8 mouse cellular contexts compared by ENCODE assay signal in genomic region chr17:45585725-45586448, GRCm38 (mm10). TPM values are rescaled to one million over a fixed set of nuclear protein-coding genes. Genes with fewer than 3 reads are reported as not detected.
A peak's percentile ranks its signal among the peaks of the same experiment; 100 is the strongest.
DNase-seq lines count a peak whose midpoint lies in the region; ATAC-seq and TF ChIP-seq lines count a peak whose summit lies in the region.

No protein-coding gene starts in this region.

- peak; percentile 16 for DNase-seq in adrenal gland, adult 2 months
- DNase-seq in adrenal gland, adult 18-20 months (ENCODE audit: low spot score in 2 of 2): no peak
- no peak for DNase-seq in left cerebral cortex, adult 2 months (ENCODE audit: extremely low spot score in 1 of 2, low spot score in 2 of 2)
- no peak for DNase-seq in left cerebral cortex, postnatal 4 days
- no peak for DNase-seq in ovary, postnatal 14 days (ENCODE audit: low spot score)
- DNase-seq in thymus, adult 2 months: no peak

- H3K27ac ChIP-seq in left cerebral cortex, adult 2 months: peak overlapping the region; percentile 83
- peak overlapping the region; percentile 80 for H3K27ac ChIP-seq in intestine, embryonic 15.5 days
- H3K27ac ChIP-seq in neural tube, embryonic 13.5 days (replicated peaks): peak overlapping the region; percentile 68; the same call in 1 of the 2 replicates
- H3K27ac ChIP-seq in thymus, adult 2 months (ENCODE audit: control insufficient read depth, insufficient read depth, low read length): no peak overlapping the region

- no peak for TF ChIP-seq POLR2A in thymus, adult 2 months (IDR thresholded peaks at IDR 0.05; ENCODE audit: control insufficient read depth, extremely low read depth, insufficient read depth, low read length, poor library complexity)

- H3K36me3 ChIP-seq in intestine, embryonic 15.5 days: peaks cover 5% of the 10 kb centered on the region; the same call in 1 of the 2 replicates
- H3K36me3 ChIP-seq in neural tube, embryonic 13.5 days: peaks cover 10% of the 10 kb centered on the region; the same call in 1 of the 2 replicates
- H3K36me3 ChIP-seq in thymus, adult 2 months (ENCODE audit: control insufficient read depth, insufficient read depth, low read length): peaks cover 11% of the 10 kb centered on the region

- H3K4me1 ChIP-seq in intestine, embryonic 15.5 days (replicated peaks): peaks cover 21% of the 10 kb centered on the region
- peaks cover 23% of the 10 kb centered on the region for H3K4me1 ChIP-seq in neural tube, embryonic 13.5 days (replicated peaks)
- peaks cover 3% of the 10 kb centered on the region for H3K4me1 ChIP-seq in thymus, adult 2 months (replicated peaks; ENCODE audit: control insufficient read depth, insufficient read depth, low read length)

- no peaks in the 10 kb centered on the region for H3K27me3 ChIP-seq in intestine, embryonic 15.5 days (replicated peaks)
- no peaks in the 10 kb centered on the region for H3K27me3 ChIP-seq in neural tube, embryonic 13.5 days
- H3K27me3 ChIP-seq in thymus, adult 2 months (ENCODE audit: control insufficient read depth, insufficient read depth, low read length): no peaks in the 10 kb centered on the region

- H3K9ac ChIP-seq in intestine, embryonic 15.5 days: peak overlapping the region; percentile 15; the same call in 1 of the 2 replicates
- peak overlapping the region; percentile 41; the same call in 1 of the 2 replicates for H3K9ac ChIP-seq in neural tube, embryonic 13.5 days

- H3K4me3 ChIP-seq in left cerebral cortex, adult 2 months: no peak overlapping the region
- no peak overlapping the region for H3K4me3 ChIP-seq in intestine, embryonic 15.5 days (replicated peaks)
- H3K4me3 ChIP-seq in neural tube, embryonic 13.5 days: no peak overlapping the region
- no peak overlapping the region for H3K4me3 ChIP-seq in thymus, adult 2 months (ENCODE audit: control insufficient read depth, insufficient read depth, low read length)

- no peak for ATAC-seq in intestine, embryonic 15.5 days
- no peak for ATAC-seq in neural tube, embryonic 13.5 days (ENCODE audit: low read depth)

- no peak overlapping the region for H3K4me2 ChIP-seq in intestine, embryonic 15.5 days (replicated peaks)
- no peak overlapping the region for H3K4me2 ChIP-seq in neural tube, embryonic 13.5 days

- H3K9me3 ChIP-seq in intestine, embryonic 15.5 days: no peaks in the 10 kb centered on the region
- H3K9me3 ChIP-seq in neural tube, embryonic 13.5 days: no peaks in the 10 kb centered on the region

- no peak for TF ChIP-seq CTCF in left cerebral cortex, adult 2 months (IDR thresholded peaks at IDR 0.05)
- TF ChIP-seq CTCF in thymus, adult 2 months (IDR thresholded peaks at IDR 0.05; ENCODE audit: borderline replicate concordance, control insufficient read depth, extremely low read depth, insufficient read depth, low read length, poor library complexity): no peak

- WGBS in intestine, embryonic 15.5 days: 67% methylated on average over 23 of the region's 23 CpGs
- 81% methylated on average over 23 of the region's 23 CpGs for WGBS in neural tube, embryonic 13.5 days
- 94% methylated on average over 23 of the region's 23 CpGs for WGBS in thymus, adult 2 months

- intact Hi-C loops in left cerebral cortex, adult 2 months (cut with DNase I): loop anchor here (2.0 kb wide), 2 partner anchors 41 to 57 kb away; no protein-coding TSS in a partner anchor
- intact Hi-C loops in left cerebral cortex, postnatal 4 days (cut with DNase I): no loop called here

RNA-seq across cellular contexts. Expression of gene Hsp90ab1, which starts 12.8 kb away (rescaled TPM):
- 1,000 to 10,000 TPM; 1,973 to 2,851 TPM for total RNA-seq in adrenal gland, adult 2 months (2021)
- polyA plus RNA-seq in adrenal gland, adult 2 months (2012; rRNA removed): 197 and 291 TPM in 2 replicates
- total RNA-seq in adrenal gland, adult 18-20 months (2021): 1,000 to 10,000 TPM; 2,801 to 2,860 TPM
- 1,000 to 10,000 TPM; 1,492 to 1,507 TPM for total RNA-seq in left cerebral cortex, adult 2 months (2021)
- total RNA-seq in left cerebral cortex, postnatal 4 days (2021): 1,000 to 10,000 TPM; 1,680 to 1,682 TPM
- 1,578 and 1,609 TPM in 2 replicates for polyA plus RNA-seq in intestine, embryonic 15.5 days (2015; fragmentation: Nextera tagmentation; extraction: Ambion mirVana)
- polyA plus RNA-seq in neural tube, embryonic 13.5 days (2015; fragmentation: Nextera tagmentation; extraction: Ambion mirVana): 1,589 and 1,622 TPM in 2 replicates
- 455 and 506 TPM in 2 replicates for polyA plus RNA-seq in thymus, adult 2 months (2012; rRNA removed)

RNA-seq across cellular contexts. Expression of gene Slc29a1, which starts 13.5 kb away (rescaled TPM):
- 100 to 1,000 TPM; 104 to 197 TPM for total RNA-seq in adrenal gland, adult 2 months (2021)
- 288 and 410 TPM in 2 replicates for polyA plus RNA-seq in adrenal gland, adult 2 months (2012; rRNA removed)
- total RNA-seq in adrenal gland, adult 18-20 months (2021): 100 to 1,000 TPM; 121 to 161 TPM
- total RNA-seq in left cerebral cortex, adult 2 months (2021): 10 to 100 TPM; 19.7 to 23.6 TPM
- 10 to 100 TPM; 68.8 to 69.9 TPM for total RNA-seq in left cerebral cortex, postnatal 4 days (2021)
- 80.0 and 85.4 TPM in 2 replicates for polyA plus RNA-seq in intestine, embryonic 15.5 days (2015; fragmentation: Nextera tagmentation; extraction: Ambion mirVana)
- 40.1 and 41.6 TPM in 2 replicates for polyA plus RNA-seq in neural tube, embryonic 13.5 days (2015; fragmentation: Nextera tagmentation; extraction: Ambion mirVana)
- polyA plus RNA-seq in thymus, adult 2 months (2012; rRNA removed): 358 and 385 TPM in 2 replicates

RNA-seq across cellular contexts. Expression of gene Mymx, which starts 16.0 kb away (rescaled TPM):
- not detected for total RNA-seq in adrenal gland, adult 2 months (2021)
- 0.18 and 0.55 TPM in 2 replicates for polyA plus RNA-seq in adrenal gland, adult 2 months (2012; rRNA removed)
- total RNA-seq in adrenal gland, adult 18-20 months (2021): not detected
- not detected for total RNA-seq in left cerebral cortex, adult 2 months (2021)
- total RNA-seq in left cerebral cortex, postnatal 4 days (2021): not detected
- polyA plus RNA-seq in intestine, embryonic 15.5 days (2015; fragmentation: Nextera tagmentation; extraction: Ambion mirVana): 0.43 and 0.54 TPM in 2 replicates
- 1.6 and 3.6 TPM in 2 replicates for polyA plus RNA-seq in neural tube, embryonic 13.5 days (2015; fragmentation: Nextera tagmentation; extraction: Ambion mirVana)
- polyA plus RNA-seq in thymus, adult 2 months (2012; rRNA removed): 0.61 and 1.3 TPM in 2 replicates

RNA-seq across cellular contexts. Expression of gene Slc35b2, which starts 22.2 kb away (rescaled TPM):
- total RNA-seq in adrenal gland, adult 2 months (2021): 10 to 100 TPM; 43.6 to 59.7 TPM
- polyA plus RNA-seq in adrenal gland, adult 2 months (2012; rRNA removed): 167 and 198 TPM in 2 replicates
- total RNA-seq in adrenal gland, adult 18-20 months (2021): 10 to 100 TPM; 28.1 to 44.2 TPM
- 10 to 100 TPM; 21.5 to 26.3 TPM for total RNA-seq in left cerebral cortex, adult 2 months (2021)
- 10 to 100 TPM; 39.2 to 40.2 TPM for total RNA-seq in left cerebral cortex, postnatal 4 days (2021)
- 124 and 128 TPM in 2 replicates for polyA plus RNA-seq in intestine, embryonic 15.5 days (2015; fragmentation: Nextera tagmentation; extraction: Ambion mirVana)
- 75.0 and 84.2 TPM in 2 replicates for polyA plus RNA-seq in neural tube, embryonic 13.5 days (2015; fragmentation: Nextera tagmentation; extraction: Ambion mirVana)
- polyA plus RNA-seq in thymus, adult 2 months (2012; rRNA removed): 135 and 137 TPM in 2 replicates

RNA-seq across cellular contexts. Expression of gene Nfkbie, which starts 30.4 kb away (rescaled TPM):
- 1 to 10 TPM; 3.0 to 5.6 TPM for total RNA-seq in adrenal gland, adult 2 months (2021)
- polyA plus RNA-seq in adrenal gland, adult 2 months (2012; rRNA removed): 5.2 and 6.4 TPM in 2 replicates
- 1 to 10 TPM; 2.7 to 3.5 TPM for total RNA-seq in adrenal gland, adult 18-20 months (2021)
- total RNA-seq in left cerebral cortex, adult 2 months (2021): 1 to 10 TPM; 2.3 to 2.4 TPM
- 1 to 10 TPM; 2.4 to 2.7 TPM for total RNA-seq in left cerebral cortex, postnatal 4 days (2021)
- 4.8 and 4.9 TPM in 2 replicates for polyA plus RNA-seq in intestine, embryonic 15.5 days (2015; fragmentation: Nextera tagmentation; extraction: Ambion mirVana)
- polyA plus RNA-seq in neural tube, embryonic 13.5 days (2015; fragmentation: Nextera tagmentation; extraction: Ambion mirVana): 5.3 and 5.6 TPM in 2 replicates
- polyA plus RNA-seq in thymus, adult 2 months (2012; rRNA removed): 64.5 and 77.4 TPM in 2 replicates
